Mouse (Mus musculus): ENCODE measurements around the gene Fkbpl. TPM values are rescaled to one million over a fixed set of nuclear protein-coding genes. Genes with fewer than 3 reads are reported as not detected.
A peak's percentile ranks its signal among the peaks of the same experiment; 100 is the strongest.

The Fkbpl gene
- polyA plus RNA-seq, 1 experiment from 2014 or later, result 10.9 TPM

DNA sequence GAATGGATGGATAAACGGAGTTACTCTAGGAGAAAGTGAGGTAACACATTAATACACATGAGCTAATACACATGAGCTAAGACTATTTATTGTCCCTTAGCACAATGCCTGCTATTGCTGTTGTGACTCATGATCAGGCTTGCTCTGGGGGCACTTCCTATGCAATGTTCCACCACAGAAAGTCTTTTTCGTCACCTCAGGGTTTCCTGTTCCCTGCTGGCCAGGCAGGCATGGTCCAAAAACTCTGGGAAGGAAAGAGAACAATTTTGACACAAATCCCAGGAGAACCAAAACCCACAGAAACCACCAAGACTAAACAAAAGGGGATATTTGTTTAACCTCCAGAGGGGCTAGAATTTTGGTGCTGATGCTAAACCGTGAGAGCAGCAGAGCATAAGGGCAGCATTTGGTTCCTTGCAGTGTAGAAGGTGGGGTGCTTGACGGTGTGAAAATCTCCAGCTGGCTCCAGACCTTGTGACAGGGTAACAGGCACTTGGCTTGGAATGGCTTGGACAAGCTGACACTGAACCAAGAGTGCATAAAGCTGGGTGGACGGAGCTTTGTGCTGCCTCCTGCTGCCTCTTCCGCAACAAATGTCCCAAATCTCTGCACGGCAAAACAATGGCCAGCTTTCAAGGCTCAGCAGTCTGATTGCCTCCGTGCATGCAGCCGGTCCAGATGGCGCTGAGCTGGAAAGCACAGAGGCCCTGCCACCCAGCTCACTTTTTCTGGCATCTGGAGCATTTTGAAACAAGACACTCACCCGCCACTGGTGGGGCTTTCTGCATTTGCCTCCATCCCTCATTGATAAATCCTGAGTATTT lies 3.6 kb upstream of the Fkbpl start:
- no peak for ATAC-seq (replicated peaks; ENCODE audit: insufficient number of reproducible peaks, low FRiP score, low TSS enrichment)
- Histone ChIP-seq H3K4me2 (peak overlapping the region; percentile 8; the same call in 1 of the 2 replicates), H3K4me3 (ENCODE audit: low read depth, low read length) (no peak overlapping the region), H3K9ac (ENCODE audit: low read depth, low read length) (peak overlapping the region; percentile 22; the same call in 1 of the 2 replicates), H3K4me1 (ENCODE audit: control insufficient read depth, insufficient read depth, low read length) (peaks cover 7% of the 10 kb centered on the region; the same call in 1 of the 2 replicates), H3K9me3 (replicated peaks; ENCODE audit: control insufficient read depth, low read length) (no peaks in the 10 kb centered on the region), H3K36me3 (ENCODE audit: control insufficient read depth, insufficient read depth, low read length) (no peaks in the 10 kb centered on the region), H3K27ac (ENCODE audit: low read depth, low read length) (peak overlapping the region; percentile 37), H3K27me3 (ENCODE audit: control insufficient read depth, insufficient read depth, low read length) (no peaks in the 10 kb centered on the region; the same call in 1 of the 2 replicates)
- 15% methylated on average over 11 of the region's 11 CpGs for WGBS (ENCODE audit: insufficient replicate concordance)

DNA sequence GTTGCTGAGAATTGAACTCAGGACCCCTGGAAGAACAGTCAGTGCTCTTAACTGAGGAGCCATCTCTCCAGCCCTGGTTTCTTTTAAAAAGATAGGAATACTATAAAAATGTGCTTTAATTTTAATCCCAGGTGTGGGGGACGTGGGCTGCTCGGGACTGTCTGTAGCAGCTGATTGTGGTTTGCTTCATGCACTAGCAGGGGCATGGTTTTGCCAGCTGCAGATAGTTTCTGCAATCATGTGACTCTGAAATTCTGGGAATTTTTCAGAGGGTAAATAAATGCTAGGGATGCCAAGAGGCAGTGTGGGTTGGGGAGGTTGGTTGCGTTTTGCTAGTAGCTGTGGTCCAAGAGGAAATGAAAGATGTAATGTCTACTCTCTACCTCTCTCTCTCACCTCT lies 2.6 kb upstream of the Fkbpl start:
- no peaks in the 10 kb centered on the region for H3K9me3 ChIP-seq (replicated peaks; ENCODE audit: control insufficient read depth, low read length)
- ATAC-seq (replicated peaks; ENCODE audit: insufficient number of reproducible peaks, low FRiP score, low TSS enrichment), result no peak
- peaks cover 7% of the 10 kb centered on the region; the same call in 1 of the 2 replicates for H3K4me1 ChIP-seq (ENCODE audit: control insufficient read depth, insufficient read depth, low read length)
- H3K4me2 ChIP-seq, result no peak overlapping the region
- no peaks in the 10 kb centered on the region for H3K27me3 ChIP-seq (ENCODE audit: control insufficient read depth, insufficient read depth, low read length)
- WGBS (ENCODE audit: insufficient replicate concordance), result 80% methylated on average over 3 of the region's 3 CpGs
- no peaks in the 10 kb centered on the region for H3K36me3 ChIP-seq (ENCODE audit: control insufficient read depth, insufficient read depth, low read length)
- no peak overlapping the region for H3K4me3 ChIP-seq (ENCODE audit: low read depth, low read length)
- no peak overlapping the region for H3K27ac ChIP-seq (ENCODE audit: low read depth, low read length)
- no peak overlapping the region for H3K9ac ChIP-seq (ENCODE audit: low read depth, low read length)

DNA sequence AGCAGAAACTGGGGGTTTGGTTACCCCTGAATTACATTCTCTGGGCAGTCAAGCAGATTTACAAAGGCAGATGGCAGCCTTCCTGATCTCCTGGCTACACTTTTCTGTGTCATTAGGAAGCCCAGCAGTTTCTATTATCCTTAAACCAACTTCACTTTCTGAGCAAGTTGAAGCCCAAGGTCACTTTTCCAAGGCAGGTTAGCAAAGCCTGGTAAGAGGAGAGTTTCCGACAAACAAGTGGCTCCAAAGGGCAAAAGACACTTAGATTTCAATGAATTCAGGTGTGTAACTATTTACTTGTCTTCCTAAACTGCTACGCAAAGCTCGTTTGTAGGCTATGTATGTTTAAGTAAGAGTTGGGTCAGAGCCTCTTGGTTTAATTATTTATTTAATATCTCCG lies 1.2 kb upstream of the Fkbpl start:
- no peaks in the 10 kb centered on the region for H3K9me3 ChIP-seq (replicated peaks; ENCODE audit: control insufficient read depth, low read length)
- no peak overlapping the region for H3K27ac ChIP-seq (ENCODE audit: low read depth, low read length)
- H3K27me3 ChIP-seq (ENCODE audit: control insufficient read depth, insufficient read depth, low read length), result no peaks in the 10 kb centered on the region
- H3K4me3 ChIP-seq (ENCODE audit: low read depth, low read length), result no peak overlapping the region
- no peaks in the 10 kb centered on the region for H3K36me3 ChIP-seq (ENCODE audit: control insufficient read depth, insufficient read depth, low read length)
- no peak for ATAC-seq (replicated peaks; ENCODE audit: insufficient number of reproducible peaks, low FRiP score, low TSS enrichment)
- 79% methylated on average over 4 of the region's 4 CpGs for WGBS (ENCODE audit: insufficient replicate concordance)
- peaks cover 15% of the 10 kb centered on the region for H3K4me1 ChIP-seq (ENCODE audit: control insufficient read depth, insufficient read depth, low read length)
- H3K4me2 ChIP-seq, result no peak overlapping the region
- H3K9ac ChIP-seq (ENCODE audit: low read depth, low read length), result no peak overlapping the region

DNA sequence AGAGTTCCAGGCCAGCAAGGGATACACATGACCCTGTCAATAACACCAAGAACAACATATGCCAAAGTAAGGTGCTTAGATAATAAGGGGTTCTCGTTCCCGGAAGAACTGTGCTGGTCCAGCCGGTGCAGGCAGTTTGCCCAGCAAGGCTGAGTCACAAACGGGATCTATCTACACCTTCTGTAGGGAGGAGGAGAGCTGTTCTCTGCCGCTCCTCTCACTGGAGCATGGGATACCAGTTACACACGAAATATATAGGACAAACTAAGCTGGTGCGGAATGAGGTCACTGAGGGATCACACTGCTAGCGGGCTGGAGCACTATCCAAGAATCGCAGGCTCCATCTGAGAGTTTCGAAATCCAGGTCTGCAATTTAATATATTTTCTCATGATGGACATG lies 620 bp upstream of the Fkbpl start:
- no peaks in the 10 kb centered on the region for H3K9me3 ChIP-seq (replicated peaks; ENCODE audit: control insufficient read depth, low read length)
- no peak overlapping the region for H3K4me2 ChIP-seq
- H3K9ac ChIP-seq (ENCODE audit: low read depth, low read length), result no peak overlapping the region
- no peaks in the 10 kb centered on the region for H3K36me3 ChIP-seq (ENCODE audit: control insufficient read depth, insufficient read depth, low read length)
- peaks cover 15% of the 10 kb centered on the region for H3K4me1 ChIP-seq (ENCODE audit: control insufficient read depth, insufficient read depth, low read length)
- H3K4me3 ChIP-seq (ENCODE audit: low read depth, low read length), result no peak overlapping the region
- H3K27me3 ChIP-seq (ENCODE audit: control insufficient read depth, insufficient read depth, low read length), result no peaks in the 10 kb centered on the region
- whole genome bisulfite sequencing (ENCODE audit: insufficient replicate concordance), result 74% methylated on average over 10 of the region's 10 CpGs
- no peak overlapping the region for H3K27ac ChIP-seq (ENCODE audit: low read depth, low read length)
- no peak for ATAC-seq (replicated peaks; ENCODE audit: insufficient number of reproducible peaks, low FRiP score, low TSS enrichment)

DNA sequence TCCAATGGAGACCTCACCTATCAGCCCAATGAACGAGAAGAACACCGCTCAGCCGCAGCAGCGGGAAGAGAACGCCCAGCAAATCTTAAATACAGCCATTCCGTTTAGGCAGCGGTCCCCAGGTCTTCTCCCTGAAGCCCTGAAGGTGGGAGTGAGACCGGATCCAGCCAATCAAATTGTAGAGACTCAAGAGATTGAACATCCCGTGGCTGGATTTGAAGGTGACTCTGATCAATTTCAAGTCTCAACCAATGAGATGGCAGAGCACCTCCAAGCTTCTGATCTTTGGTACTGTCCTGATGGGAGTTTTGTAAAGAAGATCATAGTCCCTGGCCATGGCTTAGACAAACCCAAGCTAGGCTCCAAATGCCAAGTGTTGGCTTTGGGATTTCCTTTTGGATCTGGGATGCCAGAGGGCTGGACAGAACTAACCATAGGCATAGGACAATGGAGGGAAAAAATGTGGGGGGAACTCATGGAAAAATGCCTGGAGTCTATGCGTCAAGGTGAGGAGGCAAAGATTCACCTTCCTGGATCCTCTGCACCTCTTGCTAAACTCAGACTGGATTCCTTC lies 779 bp downstream of the Fkbpl start:
- Histone ChIP-seq H3K4me1 (ENCODE audit: control insufficient read depth, insufficient read depth, low read length) (peaks cover 15% of the 10 kb centered on the region), H3K4me3 (ENCODE audit: low read depth, low read length) (peak overlapping the region; percentile 55), H3K27me3 (ENCODE audit: control insufficient read depth, insufficient read depth, low read length) (no peaks in the 10 kb centered on the region), H3K4me2 (peak overlapping the region; percentile 71), H3K9ac (ENCODE audit: low read depth, low read length) (peak overlapping the region; percentile 76; the same call in 1 of the 2 replicates), H3K27ac (ENCODE audit: low read depth, low read length) (0 out of 2 replicates have a peak overlapping the region, but pooled peaks have one; percentile 47), H3K9me3 (replicated peaks; ENCODE audit: control insufficient read depth, low read length) (no peaks in the 10 kb centered on the region), H3K36me3 (ENCODE audit: control insufficient read depth, insufficient read depth, low read length) (no peaks in the 10 kb centered on the region)
- ATAC-seq (replicated peaks; ENCODE audit: insufficient number of reproducible peaks, low FRiP score, low TSS enrichment), result no peak
- WGBS (ENCODE audit: insufficient replicate concordance), result 34% methylated on average over 10 of the region's 10 CpGs

DNA sequence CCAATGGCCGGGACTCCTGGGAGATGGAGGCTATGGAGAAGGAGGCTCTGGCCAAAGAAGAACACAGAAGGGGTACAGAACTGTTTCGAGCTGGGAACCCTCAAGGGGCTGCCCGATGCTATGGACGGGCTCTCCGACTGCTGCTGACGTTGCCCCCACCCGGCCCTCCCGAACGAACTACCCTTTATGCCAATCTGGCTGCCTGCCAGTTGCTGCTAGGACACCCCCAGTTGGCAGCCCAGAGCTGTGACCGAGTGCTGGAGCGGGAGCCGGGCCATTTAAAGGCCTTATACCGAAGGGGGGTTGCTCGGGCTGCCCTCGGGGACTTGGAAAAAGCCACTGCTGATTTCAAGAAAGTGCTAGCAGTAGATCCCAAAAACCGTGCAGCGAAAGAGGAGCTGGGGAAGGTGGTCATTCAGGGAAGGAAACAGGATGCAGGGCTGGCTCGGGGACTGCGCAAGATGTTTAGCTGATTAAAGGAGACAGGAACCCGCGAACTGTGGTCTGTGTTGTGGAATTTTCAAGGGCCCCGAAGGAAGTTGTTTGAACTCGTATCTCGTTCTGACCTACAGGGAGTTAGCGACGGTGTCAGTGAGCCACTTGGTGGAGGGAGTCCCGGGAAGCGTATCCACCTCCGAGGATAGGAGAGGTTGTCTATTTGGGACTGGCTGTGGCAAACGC lies 1.4 kb downstream of the Fkbpl start:
- Histone ChIP-seq H3K4me3 (ENCODE audit: low read depth, low read length) (no peak overlapping the region), H3K27me3 (ENCODE audit: control insufficient read depth, insufficient read depth, low read length) (no peaks in the 10 kb centered on the region), H3K27ac (ENCODE audit: low read depth, low read length) (no peak overlapping the region), H3K9me3 (replicated peaks; ENCODE audit: control insufficient read depth, low read length) (no peaks in the 10 kb centered on the region), H3K4me1 (ENCODE audit: control insufficient read depth, insufficient read depth, low read length) (peaks cover 15% of the 10 kb centered on the region), H3K9ac (ENCODE audit: low read depth, low read length) (no peak overlapping the region), H3K4me2 (peak overlapping the region; percentile 71), H3K36me3 (ENCODE audit: control insufficient read depth, insufficient read depth, low read length) (peaks cover 5% of the 10 kb centered on the region)
- ATAC-seq (replicated peaks; ENCODE audit: insufficient number of reproducible peaks, low FRiP score, low TSS enrichment), result no peak
- 83% methylated on average over 30 of the region's 30 CpGs for WGBS (ENCODE audit: insufficient replicate concordance)

DNA sequence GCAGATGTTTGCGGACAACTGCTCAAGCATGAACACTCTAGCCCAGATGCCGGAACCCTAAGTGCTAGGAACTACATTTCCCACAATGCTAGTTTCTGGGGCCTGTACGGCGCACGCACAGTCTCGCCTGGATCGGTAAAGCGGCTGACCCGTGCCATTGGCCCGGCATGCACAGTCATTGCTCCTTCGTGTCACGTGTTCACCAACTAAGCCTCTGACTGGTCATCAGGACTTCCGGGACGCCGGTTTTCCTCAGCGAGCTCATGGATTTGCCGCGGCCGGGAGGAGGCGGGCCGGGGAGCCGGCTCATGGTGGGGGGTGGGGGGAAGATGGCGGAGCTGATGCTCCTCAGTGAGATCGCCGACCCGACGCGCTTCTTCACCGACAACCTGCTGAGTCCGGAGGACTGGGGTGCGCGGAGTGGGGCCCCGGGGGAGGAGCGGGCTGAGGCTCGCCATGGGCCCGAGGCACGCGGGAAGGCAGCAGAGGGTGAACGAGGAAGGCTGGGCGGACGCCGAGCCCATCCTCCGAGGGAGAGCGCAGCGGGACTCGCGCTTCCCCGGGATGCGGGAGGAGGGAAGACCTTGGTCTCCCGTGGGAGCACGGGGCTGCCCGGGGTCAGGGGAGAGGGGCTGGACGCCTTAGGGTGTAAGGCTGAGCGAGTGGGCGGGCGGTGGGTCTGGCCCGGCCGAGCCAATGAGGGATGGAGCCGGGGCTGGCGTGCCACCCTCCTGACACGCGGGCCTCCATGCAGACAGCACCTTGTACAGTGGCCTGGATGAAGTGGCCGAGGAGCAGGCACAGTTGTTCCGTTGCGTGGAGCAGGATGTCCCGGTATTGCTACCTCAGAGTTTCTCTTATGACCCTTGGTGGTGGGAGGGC lies 2.6 kb downstream of the Fkbpl start, which contains the start of gene Atf6b:
TSS of gene Atf6b (plus strand) at position 241 of the 882 bp plus-strand sequence.
- peak; percentile 96 for ATAC-seq (replicated peaks; ENCODE audit: insufficient number of reproducible peaks, low FRiP score, low TSS enrichment)
- H3K27ac ChIP-seq (ENCODE audit: low read depth, low read length), result peak within 1 kb of the TSS; percentile 22; the same call in 1 of the 2 replicates
- 1% methylated on average over 66 of the region's 66 CpGs for WGBS (ENCODE audit: insufficient replicate concordance)

More for the DNA sequence above, 2.6 kb downstream of the Fkbpl start, which contains the start of gene Atf6b:
- Histone ChIP-seq H3K4me1 (ENCODE audit: control insufficient read depth, insufficient read depth, low read length) (peaks cover 15% of the 10 kb centered on the region), H3K4me2 (peak within 1 kb of the TSS; percentile 88), H3K4me3 (ENCODE audit: low read depth, low read length) (peak within 1 kb of the TSS; percentile 93), H3K9me3 (replicated peaks; ENCODE audit: control insufficient read depth, low read length) (no peaks in the 10 kb centered on the region), H3K9ac (ENCODE audit: low read depth, low read length) (peak within 1 kb of the TSS; percentile 84), H3K36me3 (ENCODE audit: control insufficient read depth, insufficient read depth, low read length) (peaks cover 10% of the 10 kb centered on the region), H3K27me3 (ENCODE audit: control insufficient read depth, insufficient read depth, low read length) (no peaks in the 10 kb centered on the region)

All from heart, embryonic 11.5 days (tissue).